18 mouse cellular contexts compared by ENCODE assay signal in genomic region chr16:6964720-6965583, GRCm38 (mm10).
DNase-seq lines count a peak whose midpoint lies in the region; ATAC-seq lines count a peak whose summit lies in the region.
"Had no signal": no experiment of that assay in that cellular context is flagged by ENCODE, and none has a peak within 500 bp of the region (broad histone marks: within the 10 kb centered on the region; RNA-seq: fewer than 3 reads in every experiment).

No protein-coding gene starts in this region.

- peak; percentile 68 for DNase-seq in ES-CJ7 (ENCODE audit: low read depth, low spot score)
- DNase-seq in Muller cell, postnatal 12 days (ENCODE audit: inconsistent ontology term): peak; percentile 10
- DNase-seq in embryo, embryonic 9.5 days (ENCODE audit: extremely low spot score): peak; percentile 1
- DNase-seq in left cerebral cortex, adult 9 months (ENCODE audit: low spot score in 2 of 2): no peak
- DNase-seq in frontal cortex, postnatal 36 days (ENCODE audit: low spot score in 2 of 2): no peak
- DNase-seq: adrenal gland, postnatal 36 days; cerebellum, adult 9-11 months; kidney, adult 18-20 months; kidney, postnatal 36 days had no signal

- H3K4me2 ChIP-seq in forebrain, embryonic 16.5 days (ENCODE audit: low read length): no peak overlapping the region
- no peak overlapping the region for H3K4me2 ChIP-seq in kidney, embryonic 15.5 days
- H3K4me2 ChIP-seq in heart, embryonic 12.5 days: no peak overlapping the region
- H3K4me2 ChIP-seq: embryonic facial prominence, embryonic 12.5 days; heart, embryonic 11.5 days; limb, embryonic 12.5 days had no signal

- WGBS in forebrain, embryonic 16.5 days: 4% methylated on average over 8 of the region's 8 CpGs
- 18% methylated on average over 8 of the region's 8 CpGs for WGBS in kidney, embryonic 15.5 days
- WGBS in heart, embryonic 12.5 days: 13% methylated on average over 8 of the region's 8 CpGs

- no peak overlapping the region for H3K4me3 ChIP-seq in forebrain, embryonic 16.5 days (replicated peaks; ENCODE audit: low read length)
- H3K4me3 ChIP-seq in kidney, embryonic 15.5 days (replicated peaks): no peak overlapping the region
- no peak overlapping the region for H3K4me3 ChIP-seq in heart, embryonic 12.5 days
- H3K4me3 ChIP-seq: embryonic facial prominence, embryonic 12.5 days; left cerebral cortex, adult 2 months; limb, embryonic 12.5 days had no signal

- no peaks in the 10 kb centered on the region for H3K9me3 ChIP-seq in forebrain, embryonic 16.5 days (ENCODE audit: control insufficient read depth, low read length)
- no peaks in the 10 kb centered on the region for H3K9me3 ChIP-seq in kidney, embryonic 15.5 days (replicated peaks)
- no peaks in the 10 kb centered on the region for H3K9me3 ChIP-seq in heart, embryonic 12.5 days (replicated peaks)
- H3K9me3 ChIP-seq: embryonic facial prominence, embryonic 12.5 days; limb, embryonic 12.5 days had no signal

- ATAC-seq in forebrain, embryonic 16.5 days: peak; percentile 62
- no peak for ATAC-seq in kidney, embryonic 15.5 days (replicated peaks; ENCODE audit: low FRiP score)
- no peak for ATAC-seq in heart, embryonic 12.5 days (ENCODE audit: insufficient number of reproducible peaks, low FRiP score)
- ATAC-seq: hindbrain, postnatal 0 days had no signal

- peaks cover 28% of the 10 kb centered on the region for H3K4me1 ChIP-seq in forebrain, embryonic 16.5 days (replicated peaks; ENCODE audit: control insufficient read depth, insufficient read depth, low read length)
- no peaks in the 10 kb centered on the region for H3K4me1 ChIP-seq in kidney, embryonic 15.5 days
- no peaks in the 10 kb centered on the region for H3K4me1 ChIP-seq in heart, embryonic 12.5 days (replicated peaks)

- no peaks in the 10 kb centered on the region for H3K36me3 ChIP-seq in forebrain, embryonic 16.5 days (ENCODE audit: control insufficient read depth, insufficient read depth)
- H3K36me3 ChIP-seq in kidney, embryonic 15.5 days: no peaks in the 10 kb centered on the region
- H3K36me3 ChIP-seq in heart, embryonic 12.5 days: no peaks in the 10 kb centered on the region
- H3K36me3 ChIP-seq: embryonic facial prominence, embryonic 12.5 days; limb, embryonic 12.5 days had no signal

- peaks cover 11% of the 10 kb centered on the region for H3K27me3 ChIP-seq in forebrain, embryonic 16.5 days (replicated peaks; ENCODE audit: control insufficient read depth, insufficient read depth, low read length)
- no peaks in the 10 kb centered on the region for H3K27me3 ChIP-seq in kidney, embryonic 15.5 days
- no peaks in the 10 kb centered on the region for H3K27me3 ChIP-seq in heart, embryonic 12.5 days (replicated peaks)
- H3K27me3 ChIP-seq: embryonic facial prominence, embryonic 12.5 days had no signal

- H3K27ac ChIP-seq in forebrain, embryonic 16.5 days (ENCODE audit: low read length): no peak overlapping the region
- no peak overlapping the region for H3K27ac ChIP-seq in kidney, embryonic 15.5 days
- no peak overlapping the region for H3K27ac ChIP-seq in heart, embryonic 12.5 days (ENCODE audit: poor library complexity, severe bottlenecking)
- H3K27ac ChIP-seq: embryonic facial prominence, embryonic 12.5 days; hindbrain, postnatal 0 days; left cerebral cortex, adult 2 months; limb, embryonic 12.5 days; liver, embryonic 14.5 days had no signal

- no peak overlapping the region for H3K9ac ChIP-seq in forebrain, embryonic 16.5 days (replicated peaks; ENCODE audit: low read depth, low read length)
- H3K9ac ChIP-seq in kidney, embryonic 15.5 days: no peak overlapping the region
- H3K9ac ChIP-seq in heart, embryonic 12.5 days: no peak overlapping the region
- H3K9ac ChIP-seq: embryonic facial prominence, embryonic 12.5 days; limb, embryonic 12.5 days; liver, embryonic 14.5 days had no signal

Comparison
In these comparisons a context has a peak if more than half of its experiments do, and no peak if none do; other contexts are left out.
1. DNase-seq: peak in ES-CJ7 (single experiment), Muller cell, postnatal 12 days (single experiment) and embryo, embryonic 9.5 days (single experiment); none in left cerebral cortex, adult 9 months (0 of 2) and frontal cortex, postnatal 36 days (0 of 2).